Mouse (Mus musculus) liver, embryonic 14.5 days (tissue): ENCODE data around the gene Magi1.
A peak's percentile ranks its signal among the peaks of the same experiment; 100 is the strongest.

Source experiments
- CTCF ChIP-seq: IDR thresholded peaks from 2 replicates; pipeline ENCODE4 v1.5.1; 2016; ENCODE audit warnings: antibody characterized with exemption, low read depth, control low read depth
- EP300 ChIP-seq: IDR thresholded peaks from 2 replicates; pipeline ENCODE4 v1.6.1; 2016; ENCODE audit warnings: antibody characterized with exemption, low read depth

DNA sequence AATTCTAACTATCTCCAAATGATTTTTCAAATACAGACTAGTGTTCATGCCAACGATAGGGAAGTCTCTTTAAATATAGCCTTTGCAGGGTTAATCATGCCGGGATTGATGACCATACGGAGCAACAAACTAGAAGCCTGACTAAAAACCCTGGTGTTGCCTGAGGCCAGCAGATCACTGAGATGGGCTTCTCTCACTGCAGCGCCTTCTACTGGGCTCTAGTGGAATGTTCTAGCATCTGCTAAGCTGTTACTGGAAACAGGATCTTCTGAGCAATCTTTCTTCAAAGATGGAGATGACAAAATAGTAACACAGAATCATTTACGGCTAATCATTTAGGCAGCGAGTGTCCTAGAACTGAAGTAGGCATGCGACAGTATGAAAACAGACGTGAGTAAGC, 554.0 kb downstream of the Magi1 start:
- peak; percentile 34; the same call in 1 of the 2 replicates for TF ChIP-seq CTCF
- no peak for TF ChIP-seq EP300
